In the genomic region with DNA sequence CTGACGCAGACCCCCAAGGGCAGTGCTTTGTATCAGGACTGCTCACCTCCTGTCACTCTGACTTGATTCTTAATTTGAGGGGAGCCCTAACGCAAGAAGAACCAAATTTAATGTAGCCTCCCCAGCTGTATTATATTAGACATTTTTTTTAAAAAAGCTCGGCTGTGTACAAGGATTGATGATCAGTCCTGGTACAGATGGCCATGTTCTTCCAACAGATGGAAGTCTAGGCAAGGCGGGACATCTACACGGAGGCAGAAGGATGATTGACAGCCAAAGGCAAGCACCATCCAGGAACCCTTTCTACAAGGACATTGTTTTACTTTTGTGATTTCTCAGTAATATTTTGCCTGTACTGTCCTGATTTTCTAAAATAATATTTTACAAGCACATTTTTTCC, we compare ENCODE assay signal across 29 mouse cellular contexts. TPM values are rescaled to one million over a fixed set of nuclear protein-coding genes. Genes with fewer than 3 reads are reported as not detected.
DNase-seq lines count a peak whose midpoint lies in the region; ATAC-seq and TF ChIP-seq lines count a peak whose summit lies in the region.
"Had no signal": no experiment of that assay in that cellular context is flagged by ENCODE, and none has a peak within 500 bp of the region (broad histone marks: within the 10 kb centered on the region; RNA-seq: fewer than 3 reads in every experiment).

No protein-coding gene starts in this region.

- H3K4me1 ChIP-seq in hindbrain, postnatal 0 days (ENCODE audit: insufficient read depth, low read length) = peaks cover 4% of the 10 kb centered on the region; the same call in 1 of the 2 replicates
- peaks cover 12% of the 10 kb centered on the region for H3K4me1 ChIP-seq in hindbrain, embryonic 12.5 days
- peaks cover 16% of the 10 kb centered on the region for H3K4me1 ChIP-seq in embryonic facial prominence, embryonic 14.5 days (ENCODE audit: control insufficient read depth, insufficient read depth, low read length)
- H3K4me1 ChIP-seq: intestine, embryonic 15.5 days; liver, embryonic 15.5 days; lung, embryonic 15.5 days; stomach, embryonic 15.5 days had no signal

- H3K36me3 ChIP-seq in hindbrain, postnatal 0 days (ENCODE audit: insufficient read depth, low read length) = no peaks in the 10 kb centered on the region
- H3K36me3 ChIP-seq in hindbrain, embryonic 12.5 days = no peaks in the 10 kb centered on the region
- H3K36me3 ChIP-seq in embryonic facial prominence, embryonic 14.5 days (ENCODE audit: control insufficient read depth, insufficient read depth, low read length) = no peaks in the 10 kb centered on the region
- H3K36me3 ChIP-seq: intestine, embryonic 15.5 days; limb, embryonic 10.5 days; liver, embryonic 15.5 days; lung, embryonic 15.5 days; neural tube, embryonic 15.5 days; stomach, embryonic 15.5 days had no signal

- H3K4me3 ChIP-seq in hindbrain, postnatal 0 days (ENCODE audit: low read length) = no peak overlapping the region
- no peak overlapping the region for H3K4me3 ChIP-seq in hindbrain, embryonic 12.5 days
- no peak overlapping the region for H3K4me3 ChIP-seq in embryonic facial prominence, embryonic 14.5 days (ENCODE audit: low read depth, low read length)
- H3K4me3 ChIP-seq: heart, adult 2 months; intestine, embryonic 15.5 days; limb, embryonic 10.5 days; liver, embryonic 15.5 days; lung, embryonic 15.5 days; neural tube, embryonic 15.5 days; stomach, embryonic 15.5 days had no signal

- 51% methylated on average over 5 of the region's 5 CpGs for WGBS in hindbrain, postnatal 0 days
- WGBS in hindbrain, embryonic 12.5 days = 59% methylated on average over 5 of the region's 5 CpGs
- WGBS in embryonic facial prominence, embryonic 14.5 days = 47% methylated on average over 5 of the region's 5 CpGs

- H3K9ac ChIP-seq in hindbrain, postnatal 0 days (replicated peaks; ENCODE audit: low read length) = no peak overlapping the region
- H3K9ac ChIP-seq in hindbrain, embryonic 12.5 days = no peak overlapping the region
- H3K9ac ChIP-seq in embryonic facial prominence, embryonic 14.5 days (ENCODE audit: low read depth, low read length) = no peak overlapping the region
- H3K9ac ChIP-seq: hindbrain, embryonic 14.5 days; intestine, embryonic 15.5 days; liver, embryonic 15.5 days; lung, embryonic 15.5 days; neural tube, embryonic 15.5 days; stomach, embryonic 15.5 days had no signal

- no peaks in the 10 kb centered on the region for H3K27me3 ChIP-seq in hindbrain, postnatal 0 days (ENCODE audit: insufficient read depth, low read length)
- no peaks in the 10 kb centered on the region for H3K27me3 ChIP-seq in hindbrain, embryonic 12.5 days
- no peaks in the 10 kb centered on the region for H3K27me3 ChIP-seq in embryonic facial prominence, embryonic 14.5 days (replicated peaks; ENCODE audit: control insufficient read depth, insufficient read depth, low read length)
- H3K27me3 ChIP-seq: intestine, embryonic 15.5 days; liver, embryonic 15.5 days; lung, embryonic 15.5 days; neural tube, embryonic 15.5 days; stomach, embryonic 15.5 days had no signal

- no peak overlapping the region for H3K27ac ChIP-seq in hindbrain, postnatal 0 days
- no peak overlapping the region for H3K27ac ChIP-seq in hindbrain, embryonic 12.5 days
- no peak overlapping the region for H3K27ac ChIP-seq in embryonic facial prominence, embryonic 14.5 days (replicated peaks; ENCODE audit: low read depth, low read length)
- H3K27ac ChIP-seq: heart, adult 2 months; hindbrain, embryonic 14.5 days; intestine, embryonic 15.5 days; limb, embryonic 10.5 days; liver, embryonic 15.5 days; lung, embryonic 15.5 days; macrophage; neural tube, embryonic 15.5 days; stomach, embryonic 15.5 days had no signal

- no peak overlapping the region for H3K4me2 ChIP-seq in hindbrain, postnatal 0 days (ENCODE audit: low read depth, low read length)
- no peak overlapping the region for H3K4me2 ChIP-seq in hindbrain, embryonic 12.5 days (replicated peaks)
- H3K4me2 ChIP-seq in embryonic facial prominence, embryonic 14.5 days (ENCODE audit: low read depth, low read length) = no peak overlapping the region
- H3K4me2 ChIP-seq: hindbrain, embryonic 14.5 days; intestine, embryonic 15.5 days; liver, embryonic 15.5 days; lung, embryonic 15.5 days; neural tube, embryonic 15.5 days; stomach, embryonic 15.5 days had no signal

- H3K9me3 ChIP-seq in hindbrain, postnatal 0 days (ENCODE audit: low read length) = no peaks in the 10 kb centered on the region
- no peaks in the 10 kb centered on the region for H3K9me3 ChIP-seq in hindbrain, embryonic 12.5 days (replicated peaks)
- no peaks in the 10 kb centered on the region for H3K9me3 ChIP-seq in embryonic facial prominence, embryonic 14.5 days (ENCODE audit: control insufficient read depth, low read length)
- H3K9me3 ChIP-seq: intestine, embryonic 15.5 days; limb, embryonic 10.5 days; liver, embryonic 15.5 days; lung, embryonic 15.5 days; neural tube, embryonic 15.5 days; stomach, embryonic 15.5 days had no signal

- DNase-seq in cerebellum, postnatal 10 days = peak; percentile 45 to 47
- no peak for DNase-seq in cerebellum, adult 11-12 months
- DNase-seq in hindbrain, postnatal 0 days (ENCODE audit: low spot score) = peak; percentile 25
- DNase-seq in embryonic facial prominence, embryonic 14.5 days (ENCODE audit: low spot score) = peak; percentile 17
- DNase-seq in layer of hippocampus, adult 8-10 months (ENCODE audit: low spot score in 2 of 2) = peak; percentile 80 to 81
- no peak for DNase-seq in yolk sac, embryonic 10.5 days (ENCODE audit: low spot score)
- DNase-seq in cerebellum, adult 8-10 months = no peak
- DNase-seq: adrenal gland, postnatal 10 days; cerebellum, adult 11 months; cerebellum, postnatal 36 days; embryo, embryonic 11 days; gastrocnemius, postnatal 36 days; heart, adult 2 months; kidney, adult 9 months; kidney, postnatal 14 days; liver; right cerebral cortex, adult 18-20 months; right cerebral cortex, postnatal 4 days; thymus, postnatal 25 days had no signal

- no peak for TF ChIP-seq CTCF in hindbrain, postnatal 0 days (IDR thresholded peaks at IDR 0.05; ENCODE audit: low read depth)

- ATAC-seq in hindbrain, postnatal 0 days = no peak
- no peak for ATAC-seq in hindbrain, embryonic 12.5 days (ENCODE audit: low FRiP score)
- ATAC-seq in embryonic facial prominence, embryonic 14.5 days (ENCODE audit: low read depth) = no peak
- ATAC-seq: intestine, embryonic 15.5 days had no signal

RNA-seq across cellular contexts. Expression of gene Galnt3, which starts 48.3 kb away (rescaled TPM):
- total RNA-seq in hindbrain, postnatal 0 days (2014; rRNA removed) = 0.40 and 4.9 TPM in 2 replicates
- polyA plus RNA-seq in hindbrain, postnatal 0 days (2015; fragmentation: Nextera tagmentation; extraction: Ambion mirVana) = 0.65 and 1.1 TPM in 2 replicates
- 2.8 and 3.5 TPM in 2 replicates for polyA plus RNA-seq in hindbrain, embryonic 12.5 days (2016; fragmentation: Nextera tagmentation; extraction: Ambion mirVana)
- polyA plus RNA-seq in embryonic facial prominence, embryonic 14.5 days (2014; fragmentation: Nextera tagmentation; extraction: Ambion mirVana) = 3.9 and 5.1 TPM in 2 replicates
- 10 to 100 TPM in 1 of 4 experiments, 1 to 10 TPM in 3; 4.8 to 10.1 (median 7.5) TPM for total RNA-seq in layer of hippocampus, adult 8-10 months (2022)
- total RNA-seq: gastrocnemius, postnatal 36 days; heart, postnatal 25 days had no signal

Comparison
In these comparisons a context has a peak if more than half of its experiments do, and no peak if none do; other contexts are left out.
1. DNase-seq: peak in cerebellum, postnatal 10 days (2 of 2), hindbrain, postnatal 0 days (single experiment), embryonic facial prominence, embryonic 14.5 days (single experiment) and layer of hippocampus, adult 8-10 months (2 of 2); none in cerebellum, adult 11-12 months (single experiment), yolk sac, embryonic 10.5 days (single experiment) and cerebellum, adult 8-10 months (single experiment).